Mouse (Mus musculus): Measurements from ENCODE around the gene Wasf2.

DNA sequence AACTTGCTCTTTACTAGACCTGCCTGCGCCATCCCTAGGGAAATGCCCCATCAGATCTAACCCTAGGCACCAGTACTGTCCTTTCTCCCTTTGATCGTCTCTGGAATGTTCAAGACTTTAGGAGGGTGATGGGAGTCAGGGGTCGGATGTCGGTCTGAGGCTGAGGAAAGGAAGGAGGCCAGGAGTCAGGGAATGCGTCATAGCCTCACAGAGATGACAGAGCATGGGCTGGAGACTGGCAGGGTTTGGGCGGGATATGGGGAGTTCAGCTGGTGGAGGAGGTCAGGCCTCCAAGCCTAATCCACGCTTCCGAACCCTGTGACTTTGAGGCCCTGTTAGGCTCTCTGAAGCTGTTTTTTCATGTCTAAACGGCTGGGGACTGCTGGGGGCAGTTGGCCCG, 83.4 kb downstream of the Wasf2 start:
- TF ChIP-seq CTCF (IDR thresholded peaks at IDR 0.05; ENCODE audit: extremely low read depth, insufficient read depth, low read length) (no peak), POLR2A (IDR thresholded peaks at IDR 0.05; ENCODE audit: extremely low read depth, insufficient read depth, low read length) (no peak)

Data from cortical plate, adult 2 months (tissue).